Mouse (Mus musculus) heart, postnatal 0 days (tissue): Measurements from ENCODE around the gene Dnajc15.

ENCODE experiments used
- CTCF ChIP-seq: IDR thresholded peaks from 2 replicates; pipeline ENCODE4 v1.5.1; 2016; ENCODE audit warnings: antibody characterized with exemption, control low read depth, low read depth
- EP300 ChIP-seq: IDR thresholded peaks from 2 replicates; pipeline ENCODE4 v1.6.1; 2016; ENCODE audit warnings: antibody characterized with exemption, low read depth

- TF ChIP-seq CTCF (no peak), EP300 (no peak)
Observed at GRCm38 (mm10) chr14:77801571-77802267, 73.2 kb downstream of the Dnajc15 start.
